Mouse (Mus musculus) hindbrain, embryonic 10.5 days (tissue): ENCODE data around the gene Rhob. TPM values are rescaled to one million over a fixed set of nuclear protein-coding genes. Genes with fewer than 3 reads are reported as not detected.

ENCODE experiments used
- DNase-seq: peaks from one replicate; pipeline ENCODE4 v3.0.0-alpha.2; 2017; ENCODE audit warnings: low spot score
- H3K27ac ChIP-seq: fragments of 300-500 bp; sonication (generic); 2 replicates; pipeline ENCODE4 v1.5.1; 2016; ENCODE audit warnings: mild to moderate bottlenecking, moderate library complexity
- H3K27me3 ChIP-seq: fragments of 300-500 bp; sonication (generic); 2 replicates; pipeline ENCODE4 v1.6.1; 2016; ENCODE audit warnings: mild to moderate bottlenecking; ENCODE audit not compliant: poor library complexity, insufficient read depth, severe bottlenecking
- H3K36me3 ChIP-seq: fragments of 300-500 bp; sonication (generic); 2 replicates; pipeline ENCODE4 v1.6.1; 2016; ENCODE audit warnings: mild to moderate bottlenecking, moderate library complexity
- H3K4me1 ChIP-seq: fragments of 300-500 bp; sonication (generic); replicated peaks from 2 replicates; pipeline ENCODE4 v1.6.1; 2016; ENCODE audit warnings: mild to moderate bottlenecking
- H3K4me3 ChIP-seq: fragments of 300-500 bp; sonication (generic); 2 replicates; pipeline ENCODE4 v1.5.1; 2016; ENCODE audit warnings: mild to moderate bottlenecking, moderate library complexity
- H3K9me3 ChIP-seq: fragments of 300-500 bp; sonication (generic); 2 replicates; pipeline ENCODE4 v1.6.1; 2016; ENCODE audit warnings: mild to moderate bottlenecking, moderate library complexity
- WGBS: fragments of 180-500 bp; shearing (Covaris S2); methylation state at CpG from one replicate; pipeline ENCODE4 v1.1.7; 2016; 5-methylcytosine and 5-hydroxymethylcytosine counted together
- polyA plus RNA-seq: library from polyadenylated mRNA; unstranded; fragments of >200 nt; fragmentation: Nextera tagmentation; extraction: Ambion mirVana; gene quantifications from 2 replicates; pipeline ENCODE4 v1.2.1, GENCODE M21; 2016

The Rhob gene
- polyA plus RNA-seq, 1 experiment from 2014 or later = 54.8 TPM

DNA sequence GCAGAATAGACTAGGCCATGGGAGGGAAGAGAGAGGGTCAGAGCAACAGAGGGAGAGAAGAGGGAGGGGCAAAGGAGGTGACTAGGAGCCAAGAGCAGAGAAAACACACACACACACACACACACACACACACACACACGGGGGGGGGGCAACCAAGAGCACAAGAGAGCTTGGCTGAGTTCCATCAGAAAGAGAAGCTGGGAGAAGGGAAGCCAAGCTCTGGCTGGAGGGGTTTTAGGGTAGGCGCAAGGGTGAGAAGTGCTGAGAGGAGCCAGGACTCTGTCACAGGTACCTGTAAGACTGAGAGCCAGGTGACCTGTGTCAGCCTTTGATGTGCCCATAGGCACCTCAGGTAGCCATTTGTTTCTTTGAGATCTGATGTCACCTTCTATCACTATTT lies 22.9 kb upstream of the Rhob start:
- Histone ChIP-seq H3K4me3 (no peak overlapping the region), H3K4me1 (peaks cover 16% of the 10 kb centered on the region), H3K36me3 (no peaks in the 10 kb centered on the region), H3K9me3 (no peaks in the 10 kb centered on the region), H3K27ac (no peak overlapping the region), H3K27me3 (no peaks in the 10 kb centered on the region)
- WGBS = 67% methylated on average over 2 of the region's 2 CpGs
- DNase-seq = no peak

DNA sequence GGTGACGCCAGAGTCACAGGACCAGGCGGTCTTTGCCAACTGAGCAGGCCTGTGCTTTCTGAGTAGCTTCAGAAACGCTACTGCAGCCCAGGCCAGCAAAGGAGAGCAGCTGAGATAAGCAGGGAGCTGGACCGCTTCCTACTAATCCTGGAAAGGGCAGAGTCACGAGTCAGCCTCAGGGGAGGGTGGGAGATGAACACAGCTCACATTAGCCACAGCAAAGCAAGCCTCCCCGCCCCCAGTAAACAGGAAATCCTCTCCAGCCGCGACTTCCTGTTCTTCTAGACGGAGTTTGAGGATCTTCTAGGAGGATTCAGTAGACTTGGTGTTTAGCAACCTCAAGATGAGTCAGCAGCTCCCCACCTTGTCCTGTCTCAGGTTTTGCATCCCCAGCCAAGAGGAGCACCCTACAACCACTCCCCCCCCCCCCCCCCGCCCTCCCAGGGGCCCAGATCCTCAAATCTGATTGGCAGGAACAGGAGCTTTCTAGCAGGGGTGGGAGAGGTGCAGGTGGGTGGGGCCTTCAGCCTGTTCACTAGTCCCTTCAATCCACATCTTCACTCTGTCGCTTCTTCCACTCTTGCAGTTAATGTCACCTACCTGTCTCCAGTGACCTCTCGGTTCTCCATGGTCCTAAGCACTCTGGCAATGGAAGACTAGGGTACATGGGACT lies 21.7 kb upstream of the Rhob start:
- peak; percentile 23 for DNase-seq
- Histone ChIP-seq H3K27me3 (no peaks in the 10 kb centered on the region), H3K4me1 (peaks cover 16% of the 10 kb centered on the region), H3K4me3 (no peak overlapping the region), H3K9me3 (no peaks in the 10 kb centered on the region), H3K36me3 (no peaks in the 10 kb centered on the region), H3K27ac (no peak overlapping the region; the same call in 1 of the 2 replicates)
- 56% methylated on average over 12 of the region's 12 CpGs for WGBS

GRCm38 (mm10) chr12:8519431-8520160 lies 19.8 kb upstream of the Rhob start:
- DNase-seq = no peak
- Histone ChIP-seq H3K36me3 (no peaks in the 10 kb centered on the region), H3K4me1 (peaks cover 16% of the 10 kb centered on the region), H3K9me3 (no peaks in the 10 kb centered on the region), H3K27ac (no peak overlapping the region), H3K27me3 (no peaks in the 10 kb centered on the region), H3K4me3 (no peak overlapping the region)
- 64% methylated on average over 12 of the region's 12 CpGs for WGBS

DNA sequence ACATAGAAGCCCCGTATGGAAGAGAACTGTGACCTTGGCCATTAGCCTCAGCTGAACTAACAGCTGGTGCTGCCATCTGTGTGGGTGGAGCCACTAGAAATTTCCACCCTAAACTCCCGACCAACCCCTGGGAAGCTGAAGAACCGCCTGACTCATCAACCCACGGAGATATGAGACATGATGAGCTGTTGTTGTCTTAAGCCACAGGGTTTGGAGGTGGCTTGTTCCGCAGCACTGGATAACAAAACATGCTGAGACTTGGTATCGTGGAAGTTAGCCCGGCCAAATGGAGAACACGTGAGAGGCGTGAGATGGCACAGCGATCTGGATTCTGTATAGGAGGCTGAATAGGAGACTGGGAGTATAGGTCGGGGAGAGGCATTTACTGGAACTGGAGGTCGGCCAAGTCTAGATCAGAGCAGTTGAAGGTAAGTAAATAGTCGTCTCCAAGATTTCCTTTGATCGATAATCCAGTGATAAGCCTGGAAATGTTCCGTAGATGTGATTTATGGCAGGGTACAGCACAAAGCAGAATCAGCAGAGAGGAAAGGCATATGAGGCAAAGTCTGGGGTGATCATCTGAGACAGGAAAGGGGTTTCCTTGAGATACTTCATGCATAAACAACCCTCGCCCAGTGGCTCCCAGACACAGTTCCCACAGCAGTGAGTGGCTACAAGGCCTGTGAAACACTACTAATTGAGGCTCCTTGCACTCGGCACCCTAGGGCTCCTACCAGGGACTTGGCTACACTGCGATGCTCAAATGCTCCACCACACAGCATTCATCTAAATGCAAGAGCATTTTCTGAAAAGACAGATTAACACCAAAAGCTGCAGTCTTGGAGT lies 11.5 kb upstream of the Rhob start:
- 83% methylated on average over 18 of the region's 18 CpGs for WGBS
- peak; percentile 25 for DNase-seq
- Histone ChIP-seq H3K4me3 (no peak overlapping the region), H3K27ac (no peak overlapping the region), H3K27me3 (no peaks in the 10 kb centered on the region), H3K4me1 (no peaks in the 10 kb centered on the region), H3K36me3 (no peaks in the 10 kb centered on the region), H3K9me3 (no peaks in the 10 kb centered on the region)

DNA sequence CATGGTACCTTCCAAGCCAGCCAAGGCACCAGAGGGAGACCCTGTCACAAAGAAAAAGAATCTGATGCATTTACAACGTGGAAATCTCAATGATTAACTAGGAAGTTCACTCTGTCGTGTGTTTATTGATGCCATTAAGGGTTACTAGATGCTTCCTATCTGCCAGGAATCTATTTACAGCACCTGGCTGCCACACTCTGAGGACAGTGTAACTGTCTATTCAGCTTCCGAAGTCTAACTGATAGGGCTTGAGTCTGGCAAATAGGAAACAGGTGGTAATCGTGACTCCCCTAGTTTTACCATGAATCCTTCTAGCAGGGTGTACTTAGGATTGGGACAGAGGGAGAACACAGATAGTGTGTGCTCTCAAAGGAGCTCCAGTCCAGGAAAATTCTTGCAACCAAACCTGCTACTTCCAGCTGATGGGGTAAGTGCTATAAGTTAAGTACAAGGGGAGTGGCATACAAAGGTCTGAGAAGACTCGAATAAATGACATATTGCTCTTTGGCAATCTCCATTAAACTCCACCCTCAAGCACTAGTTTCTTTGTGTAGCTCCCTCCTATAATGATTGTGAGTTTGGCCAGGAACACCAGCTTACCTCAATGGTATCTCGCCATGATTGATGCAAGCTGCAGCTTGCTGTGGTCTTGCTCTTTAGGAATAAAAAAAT lies 10.6 kb upstream of the Rhob start:
- 83% methylated on average over 6 of the region's 6 CpGs for WGBS

GRCm38 (mm10) chr12:8509693-8510092 lies 9.9 kb upstream of the Rhob start:
- Histone ChIP-seq H3K36me3 (no peaks in the 10 kb centered on the region), H3K4me3 (no peak overlapping the region)
- WGBS = 79% methylated on average over 5 of the region's 5 CpGs

More for the DNA sequence above, 10.6 kb upstream of the Rhob start:
- Histone ChIP-seq H3K4me3 (no peak overlapping the region), H3K4me1 (no peaks in the 10 kb centered on the region), H3K36me3 (no peaks in the 10 kb centered on the region), H3K9me3 (no peaks in the 10 kb centered on the region), H3K27me3 (no peaks in the 10 kb centered on the region), H3K27ac (no peak overlapping the region)
- DNase-seq = no peak

DNA sequence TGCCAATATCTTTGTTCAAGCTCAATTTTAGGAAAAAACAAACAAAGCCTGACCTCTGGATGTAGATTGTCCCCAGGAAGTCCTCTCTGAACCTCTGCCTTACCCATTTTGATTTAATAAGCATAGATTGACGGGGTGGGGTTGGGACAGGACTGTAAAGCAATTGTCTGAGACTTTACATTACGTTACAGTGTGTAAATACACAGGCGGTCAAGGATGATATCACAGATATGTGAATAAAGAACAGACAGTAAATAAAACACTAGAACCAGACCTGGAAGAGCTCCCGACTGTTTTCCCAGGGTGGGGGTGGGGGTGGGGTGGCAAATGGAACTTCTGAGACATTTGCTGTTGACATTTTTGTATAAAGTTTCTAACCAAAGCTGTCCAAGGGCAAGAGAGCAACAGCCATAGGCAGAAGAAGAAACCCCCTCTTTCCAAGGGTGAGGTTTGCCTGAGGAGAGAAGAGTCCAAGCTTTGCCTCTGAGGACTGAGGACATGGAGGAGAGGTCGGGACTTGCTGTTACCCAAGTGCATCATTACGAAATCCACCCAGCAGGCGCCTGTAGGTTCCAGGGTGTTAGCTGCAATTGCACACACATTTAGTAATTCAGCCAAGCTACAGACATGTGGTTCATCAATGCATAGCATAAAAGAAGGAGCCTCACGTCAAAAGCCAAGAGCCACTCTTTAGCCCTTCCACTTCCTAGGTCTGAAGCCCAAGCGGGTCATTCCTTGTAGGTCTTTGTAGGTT lies 7.3 kb upstream of the Rhob start:
- no peaks in the 10 kb centered on the region for H3K27me3 ChIP-seq
- WGBS = 80% methylated on average over 9 of the region's 9 CpGs

More at GRCm38 (mm10) chr12:8509693-8510092, 9.9 kb upstream of the Rhob start:
- no peaks in the 10 kb centered on the region for H3K4me1 ChIP-seq
- DNase-seq = no peak
- H3K27ac ChIP-seq = no peak overlapping the region
- no peaks in the 10 kb centered on the region for H3K27me3 ChIP-seq
- no peaks in the 10 kb centered on the region for H3K9me3 ChIP-seq

DNA sequence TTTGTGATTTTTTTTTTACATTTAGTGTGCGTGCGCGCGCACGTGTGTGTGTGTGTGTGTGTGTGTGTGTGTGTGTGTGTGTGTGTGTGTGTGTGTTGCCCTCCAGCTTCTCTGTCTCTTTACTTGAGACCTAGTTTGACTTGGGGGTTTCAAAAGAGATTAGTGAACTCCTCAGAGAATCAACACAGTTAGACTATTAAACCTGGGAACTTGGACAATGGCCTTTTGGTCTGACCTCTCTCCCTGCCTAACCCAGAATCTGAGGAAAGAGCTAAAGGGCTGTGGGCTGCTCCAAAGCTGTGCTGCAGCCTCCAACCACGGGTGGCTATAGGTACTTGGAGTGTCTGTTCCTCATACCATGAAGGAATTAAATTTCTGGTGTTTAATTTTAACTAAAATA lies 4.3 kb upstream of the Rhob start:
- H3K4me1 ChIP-seq = peaks cover 19% of the 10 kb centered on the region
- no peak overlapping the region for H3K27ac ChIP-seq
- H3K27me3 ChIP-seq = no peaks in the 10 kb centered on the region
- WGBS = 83% methylated on average over 6 of the region's 6 CpGs
- no peak overlapping the region for H3K4me3 ChIP-seq
- DNase-seq = no peak
- H3K36me3 ChIP-seq = no peaks in the 10 kb centered on the region
- H3K9me3 ChIP-seq = no peaks in the 10 kb centered on the region

More for the DNA sequence above, 7.3 kb upstream of the Rhob start:
- Histone ChIP-seq H3K4me3 (no peak overlapping the region), H3K27ac (no peak overlapping the region), H3K36me3 (no peaks in the 10 kb centered on the region), H3K4me1 (no peaks in the 10 kb centered on the region), H3K9me3 (no peaks in the 10 kb centered on the region)
- no peak for DNase-seq

GRCm38 (mm10) chr12:8502546-8502945 lies 2.7 kb upstream of the Rhob start:
- H3K27ac ChIP-seq = no peak overlapping the region
- DNase-seq = peak; percentile 32
- peaks cover 34% of the 10 kb centered on the region for H3K4me1 ChIP-seq
- H3K27me3 ChIP-seq = no peaks in the 10 kb centered on the region
- H3K4me3 ChIP-seq = no peak overlapping the region
- H3K9me3 ChIP-seq = no peaks in the 10 kb centered on the region
- WGBS = 15% methylated on average over 6 of the region's 6 CpGs
- no peaks in the 10 kb centered on the region for H3K36me3 ChIP-seq

- H3K36me3 ChIP-seq = no peaks in the 10 kb centered on the region
- no peaks in the 10 kb centered on the region for H3K27me3 ChIP-seq
- no peak overlapping the region for H3K4me3 ChIP-seq
- DNase-seq = no peak
- H3K9me3 ChIP-seq = no peaks in the 10 kb centered on the region
- 92% methylated on average over 14 of the region's 14 CpGs for WGBS
- no peak overlapping the region; the same call in 1 of the 2 replicates for H3K27ac ChIP-seq
- H3K4me1 ChIP-seq = peaks cover 42% of the 10 kb centered on the region
Measured at GRCm38 (mm10) chr12:8501571-8502305, 1.9 kb upstream of the Rhob start.
